Mouse (Mus musculus): ENCODE data around the gene Zfp114.
A peak's percentile ranks its signal among the peaks of the same experiment; 100 is the strongest.

Zfp114 gene

DNA sequence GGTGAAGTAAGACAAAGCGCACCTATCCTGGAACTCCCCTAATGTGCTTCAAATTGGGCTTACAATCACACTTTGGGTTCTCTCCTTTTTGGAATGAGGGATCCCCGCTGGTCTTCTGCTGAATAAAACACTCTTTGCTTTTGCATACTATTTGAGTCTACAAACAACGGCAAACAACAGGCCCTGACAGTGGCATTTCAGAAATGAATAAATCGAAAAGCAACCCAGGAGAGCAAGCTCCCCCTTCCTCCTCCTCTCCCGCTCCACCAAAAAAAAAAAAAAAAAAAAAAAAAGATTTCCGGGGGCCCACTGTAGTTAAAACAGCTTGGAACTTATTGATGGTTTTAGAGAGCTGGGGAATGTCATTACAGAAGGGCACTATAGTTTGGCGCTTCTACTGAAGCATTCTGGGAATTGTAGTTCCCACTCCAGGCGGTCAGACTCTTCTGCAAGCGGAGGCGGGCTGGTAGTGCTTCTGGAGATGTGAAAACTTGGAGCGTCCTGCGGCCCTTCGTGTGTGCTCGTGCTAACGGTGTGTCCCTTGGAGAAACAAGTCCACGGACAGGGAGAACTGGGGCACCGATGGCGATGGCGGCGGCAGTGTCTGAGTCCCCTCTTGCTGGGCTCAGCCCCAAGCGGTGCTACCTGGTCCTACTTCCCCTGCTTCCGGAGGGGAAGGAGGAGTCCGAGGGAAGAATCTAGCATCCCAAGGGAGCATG lies at the start of gene Zfp114:
Zfp114 (plus strand) TSS at position 443 of the 719 bp plus-strand sequence.
- peak; percentile 57 for DNase-seq (ENCODE audit: low spot score)

DNA sequence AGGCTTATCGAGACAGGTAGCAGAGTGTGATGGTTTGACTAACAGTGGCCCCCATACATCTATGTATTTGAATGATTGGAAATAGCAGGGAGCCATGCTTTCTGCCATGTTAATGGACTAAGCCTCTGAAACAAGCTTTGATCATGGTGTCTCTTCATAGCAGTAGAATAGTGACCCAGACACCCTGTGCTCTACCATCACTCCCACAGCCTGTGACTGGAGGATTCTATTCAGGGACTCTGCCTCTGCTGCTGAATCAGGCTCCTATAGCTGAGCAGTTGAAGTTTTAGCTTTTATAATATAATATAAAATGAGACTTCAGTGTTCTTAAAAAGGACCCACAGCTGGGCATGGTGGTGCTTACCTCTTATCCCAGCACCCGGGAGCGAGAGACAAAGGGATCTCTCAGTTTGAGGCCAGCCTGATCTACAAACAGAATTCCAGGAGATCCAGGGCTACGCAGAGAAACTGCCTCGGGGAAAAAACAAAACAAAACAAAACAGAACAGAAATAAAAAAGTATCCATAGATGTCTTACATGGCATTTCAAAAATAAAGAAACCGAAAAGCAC lies 41.4 kb upstream of the Zfp114 start:
- no peak for DNase-seq (ENCODE audit: low spot score)

- peak; percentile 86 for DNase-seq (ENCODE audit: low spot score)
These were observed 40.6 kb upstream of the Zfp114 start, which contains the start of gene Zfp235 for GRCm38 (mm10) chr7:24133996-24134828. Gene Zfp235 (plus strand): TSS chr7:24134169.

GRCm38 (mm10) chr7:24142566-24142965 lies 32.3 kb upstream of the Zfp114 start:
- DNase-seq (ENCODE audit: low spot score), result no peak

DNA sequence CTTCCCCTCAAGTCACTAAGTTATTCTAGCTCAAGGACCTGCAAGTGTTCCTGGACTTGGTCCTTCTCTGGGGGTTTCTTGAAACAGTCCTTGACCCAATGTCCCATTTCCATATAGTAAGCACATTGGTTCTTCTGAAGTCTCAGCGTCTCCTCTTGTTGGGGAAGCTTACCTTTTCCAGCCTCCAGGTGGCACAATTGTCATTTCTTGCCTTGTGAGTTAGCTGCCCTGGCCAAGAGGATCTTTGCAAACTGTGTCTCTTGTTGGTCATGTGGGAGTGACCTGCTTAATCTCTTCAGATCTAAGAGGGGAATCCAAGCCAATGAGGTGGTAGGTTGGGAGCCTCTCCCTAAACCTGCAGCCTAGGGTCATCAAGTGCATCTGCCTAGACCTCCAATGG lies 21.6 kb upstream of the Zfp114 start:
- no peak for DNase-seq (ENCODE audit: low spot score)

DNA sequence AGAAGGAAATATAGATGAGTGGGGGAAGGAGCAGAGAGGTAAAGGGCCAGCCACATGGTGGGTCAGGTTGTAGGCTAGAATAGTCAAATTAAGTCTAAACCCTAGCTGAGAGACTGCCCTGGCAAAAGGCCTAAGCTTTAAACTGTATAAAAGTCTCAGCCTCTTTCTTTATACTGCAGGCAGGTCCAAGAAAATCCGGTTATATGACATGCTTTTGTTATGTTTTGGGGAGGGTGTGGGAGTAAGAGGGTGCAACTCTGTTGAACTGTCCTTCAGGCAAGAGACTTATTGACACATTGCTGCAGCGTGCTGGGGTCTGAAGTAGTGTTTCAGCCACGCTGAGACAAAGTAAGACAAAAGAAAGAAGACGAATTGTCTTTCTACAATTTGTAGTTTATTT lies 2.7 kb upstream of the Zfp114 start:
- DNase-seq (ENCODE audit: low spot score), result no peak

DNA sequence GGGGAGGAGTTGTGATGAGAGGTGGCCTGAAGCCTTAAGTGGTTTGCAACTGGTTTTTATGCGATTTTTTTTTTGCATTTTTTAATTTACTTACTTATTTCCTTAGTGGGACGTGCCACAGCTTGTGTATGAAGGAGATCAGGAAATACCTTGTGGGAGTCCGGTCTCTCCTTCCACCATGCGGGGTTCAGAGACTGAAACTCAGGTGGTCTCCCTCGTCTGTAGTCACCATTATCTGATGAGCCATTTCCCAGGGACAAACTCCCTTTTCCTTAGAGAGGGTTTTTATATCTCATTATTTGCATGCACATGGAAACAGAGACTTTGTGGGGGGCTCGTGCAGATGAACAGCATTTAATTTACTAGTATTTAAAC lies 464 bp downstream of the Zfp114 start:
- DNase-seq (ENCODE audit: low spot score), result no peak

DNA sequence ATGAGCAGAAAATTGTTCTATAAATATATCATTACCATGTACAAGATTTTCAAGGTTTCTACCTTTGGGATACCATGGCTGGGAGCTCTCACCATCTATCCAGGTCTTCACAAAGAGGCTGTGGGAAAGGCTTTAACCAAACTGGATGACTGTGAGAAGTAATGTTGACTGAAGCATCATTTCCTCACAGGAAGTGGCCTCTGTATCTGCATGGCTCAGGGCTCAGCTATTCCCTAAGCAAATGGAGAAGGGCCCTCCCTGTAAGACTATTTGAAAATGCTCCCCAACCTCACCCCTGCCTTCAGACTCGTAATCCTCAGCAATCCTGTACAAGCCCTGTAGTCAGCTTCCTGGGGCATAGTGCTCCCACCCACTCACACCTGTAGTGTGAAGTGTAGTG lies 12.8 kb downstream of the Zfp114 start:
- no peak for DNase-seq (ENCODE audit: low spot score)

DNA sequence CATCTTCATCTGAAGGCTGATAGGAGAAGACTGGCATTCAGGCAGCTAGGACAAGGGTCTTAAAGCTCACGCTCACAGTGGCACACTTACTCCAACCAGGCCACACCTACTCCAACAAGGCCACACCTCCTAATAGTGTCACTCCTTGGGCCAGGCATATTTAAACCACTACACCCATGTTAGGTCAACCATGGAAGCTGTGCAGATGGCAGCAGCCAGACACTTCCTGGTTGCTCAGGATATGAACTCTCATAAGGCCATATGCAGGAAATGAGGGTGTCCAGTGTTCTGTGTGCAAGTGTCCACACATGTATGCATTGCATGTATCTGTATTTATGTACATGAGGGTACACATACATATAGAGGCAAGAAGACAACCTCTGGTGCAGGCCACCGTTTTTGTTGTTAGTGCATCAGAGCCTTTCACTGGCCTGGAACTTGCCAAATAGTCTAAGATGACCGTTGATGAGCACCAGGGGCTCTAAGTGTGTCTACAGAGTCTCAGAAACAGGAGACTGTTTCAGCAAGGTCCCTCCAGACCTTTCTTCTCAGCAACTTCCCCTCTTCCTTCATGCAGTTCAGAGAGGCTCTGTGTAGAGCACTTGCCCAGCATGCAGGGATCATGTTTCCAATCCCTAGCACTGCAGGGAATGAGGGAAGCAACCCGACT lies 14.2 kb downstream of the Zfp114 start:
- DNase-seq (ENCODE audit: low spot score), result no peak

DNA sequence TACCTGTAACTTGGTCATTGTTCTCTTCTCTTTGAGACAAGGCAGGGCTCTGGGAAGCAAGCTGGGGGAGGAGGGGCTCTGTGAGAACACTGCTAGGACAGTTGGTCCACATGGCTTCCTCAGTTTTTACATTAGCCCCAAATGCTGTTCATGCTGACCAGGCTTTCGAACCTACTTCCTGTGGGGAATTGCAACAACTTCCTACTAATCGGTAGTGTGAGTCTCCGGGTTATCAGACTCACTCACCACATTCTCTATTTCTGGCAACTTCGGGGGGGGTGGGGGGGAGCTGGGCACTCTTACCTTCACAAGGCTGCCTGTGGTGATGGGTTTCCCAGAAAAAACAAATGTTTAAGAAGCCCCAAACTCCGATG lies 14.7 kb downstream of the Zfp114 start:
- no peak for DNase-seq (ENCODE audit: low spot score)

DNA sequence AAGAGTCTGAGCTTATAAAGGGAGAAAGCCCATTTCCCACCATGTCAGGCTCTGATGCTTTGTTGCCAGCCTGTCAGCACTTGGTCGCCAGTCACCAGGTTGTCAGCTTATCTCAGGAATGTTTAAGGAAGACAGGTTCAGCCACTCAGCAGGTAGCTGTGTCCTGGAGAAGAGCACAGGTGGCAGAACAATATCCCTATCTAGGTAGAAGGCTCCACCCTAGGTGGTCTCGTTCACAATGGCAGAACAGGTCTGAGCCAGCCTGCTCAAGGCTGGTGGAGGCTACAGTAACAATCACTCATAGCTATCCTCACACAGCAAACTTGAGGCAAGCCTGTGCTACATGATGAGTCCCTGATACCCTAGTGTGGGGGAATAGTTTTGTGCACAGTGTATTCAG lies 16.5 kb downstream of the Zfp114 start:
- DNase-seq (ENCODE audit: low spot score), result no peak

GRCm38 (mm10) chr7:24193157-24193556 lies 18.3 kb downstream of the Zfp114 start:
- DNase-seq (ENCODE audit: low spot score), result no peak

- DNase-seq (ENCODE audit: low spot score), result no peak
These were observed 22.1 kb downstream of the Zfp114 start for GRCm38 (mm10) chr7:24196961-24197360.

DNA sequence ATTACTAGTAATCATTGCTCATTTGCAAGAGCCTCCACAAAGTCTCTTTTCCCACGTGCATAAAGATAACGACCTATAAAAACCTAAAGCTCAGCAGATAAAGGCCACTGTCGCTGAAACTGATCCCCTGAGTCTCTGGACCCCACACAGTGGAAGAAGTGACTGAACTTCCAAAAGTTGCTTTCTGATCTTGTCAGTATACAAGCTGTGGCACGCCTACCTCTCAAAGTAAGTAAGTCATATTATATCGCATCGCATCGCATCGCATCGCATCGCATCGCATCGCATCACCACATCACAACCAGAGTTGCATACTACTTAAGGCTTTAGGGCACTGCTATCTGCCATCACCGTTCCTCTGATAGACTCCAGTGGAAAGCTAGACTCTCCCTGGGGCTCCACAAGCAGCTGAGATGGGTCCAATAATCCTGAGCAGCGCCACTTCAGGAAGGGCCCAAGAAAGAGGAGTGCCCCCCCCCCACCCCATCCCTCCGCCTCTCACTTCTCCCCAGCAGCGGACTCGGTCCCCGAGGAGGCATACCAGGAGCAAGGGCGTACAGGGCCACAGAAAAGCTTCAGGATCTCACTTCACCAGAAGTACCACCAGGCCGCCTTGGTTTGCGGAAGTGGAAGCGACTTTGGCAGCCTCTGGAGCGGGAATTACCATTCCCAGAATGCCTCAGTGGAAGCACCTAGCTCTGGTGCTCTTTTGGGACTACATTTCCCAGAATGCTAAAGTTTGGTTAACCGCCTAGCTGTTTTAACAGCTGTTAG lies 32.8 kb downstream of the Zfp114 start:
- peak; percentile 54 for DNase-seq (ENCODE audit: low spot score)

DNA sequence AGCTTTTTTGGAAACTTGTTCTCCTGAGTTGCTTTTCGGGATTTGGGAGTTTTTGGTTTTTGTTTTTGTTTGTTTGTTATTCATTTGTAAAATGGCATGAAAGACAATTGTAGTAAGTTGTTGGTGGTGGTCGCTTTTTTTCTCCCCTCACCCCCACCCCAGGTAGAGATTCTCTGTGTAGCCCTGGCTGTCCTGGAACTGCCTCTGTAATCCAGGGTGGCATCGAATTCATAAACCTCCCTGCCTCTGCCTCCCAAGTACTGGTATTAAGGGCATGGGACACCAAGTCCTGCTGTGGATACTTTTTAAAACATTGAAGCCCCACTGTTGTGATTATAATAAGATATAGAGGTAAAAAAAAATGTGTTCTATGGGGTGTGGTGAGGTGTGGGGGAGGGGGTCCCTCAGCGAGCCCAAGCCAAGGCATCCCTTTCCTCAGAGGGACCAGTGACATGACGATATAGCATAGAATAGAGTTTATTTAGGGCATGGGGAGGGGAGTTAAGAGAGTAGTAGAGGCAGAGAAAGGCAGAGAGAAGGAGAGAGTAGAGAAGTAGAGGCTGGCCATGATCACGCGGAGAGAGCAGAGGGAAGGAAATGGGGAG lies 33.5 kb downstream of the Zfp114 start:
- no peak for DNase-seq (ENCODE audit: low spot score)

DNA sequence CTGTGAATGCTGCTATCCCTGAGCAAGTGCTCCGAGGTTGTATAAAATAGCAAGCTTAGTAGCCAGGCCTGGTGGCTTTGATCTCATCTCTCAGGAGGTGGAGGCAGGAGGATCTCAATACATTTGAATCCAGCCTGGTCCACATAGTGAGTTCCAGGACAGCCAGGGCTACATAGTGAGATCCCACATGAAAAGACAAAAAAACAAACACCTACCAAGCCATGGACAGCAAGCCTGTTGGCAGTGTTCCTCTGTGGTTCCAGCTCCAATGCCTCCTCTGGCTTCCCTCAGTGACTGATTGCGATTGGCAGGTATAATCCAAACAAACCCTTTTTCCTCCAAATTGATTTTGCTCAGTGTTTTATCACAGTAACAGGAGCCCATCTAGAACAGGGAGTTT lies 35.4 kb downstream of the Zfp114 start:
- DNase-seq (ENCODE audit: low spot score), result no peak

GRCm38 (mm10) chr7:24211343-24211742 lies 36.5 kb downstream of the Zfp114 start, which contains the start of gene Zfp111:
Gene Zfp111 (minus strand): TSS chr7:24211443.
- DNase-seq (ENCODE audit: low spot score), result no peak

Measured in left cerebral cortex, adult 11 months (tissue).